Mouse (Mus musculus): ENCODE results near the gene Ric1. TPM values are rescaled to one million over a fixed set of nuclear protein-coding genes. Genes with fewer than 3 reads are reported as not detected.

The Ric1 gene
- polyA plus RNA-seq (2012; rRNA removed): 28.9 and 29.9 TPM in 2 replicates

DNA sequence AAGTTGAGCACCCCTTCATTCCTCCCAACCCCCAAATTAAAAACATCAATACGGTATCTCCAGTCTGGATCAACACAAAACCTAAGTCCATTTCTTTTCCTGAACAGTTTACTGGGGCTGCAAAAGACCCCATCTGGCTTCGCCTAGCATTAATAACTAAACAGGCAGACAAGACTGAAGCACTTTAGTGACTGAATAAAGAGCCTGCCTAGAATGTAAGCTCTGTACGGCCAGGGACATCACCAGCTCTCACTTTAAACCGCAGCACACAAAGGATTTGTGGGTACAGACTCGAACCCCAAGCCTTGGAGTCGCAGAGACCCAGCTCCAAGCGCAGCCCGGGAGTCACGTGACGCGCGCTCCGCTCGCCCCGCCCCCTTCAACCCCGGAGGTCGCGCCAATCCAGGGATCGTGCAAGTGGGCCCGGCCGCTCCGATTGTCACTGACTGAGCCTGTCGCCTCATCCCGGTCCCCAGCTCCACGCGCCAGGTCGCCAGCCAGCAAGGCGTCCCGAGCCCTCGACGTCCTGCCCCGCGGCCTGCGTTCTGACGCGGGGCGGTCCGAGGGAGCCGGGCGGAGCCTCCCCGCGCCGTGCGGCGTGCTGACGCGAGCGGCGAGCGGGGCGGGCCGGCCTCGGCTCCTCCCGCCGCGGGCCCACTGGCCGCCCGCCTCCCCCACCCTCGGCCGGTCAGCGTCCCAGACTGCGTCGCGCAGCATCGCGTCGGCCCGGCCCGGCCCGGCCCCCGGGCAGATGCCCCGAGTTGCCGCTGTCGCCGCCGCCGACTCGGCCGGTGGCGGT lies at the start of gene Ric1:
Ric1 (plus strand) TSS at position 646 of the 799 bp plus-strand sequence.
- TF ChIP-seq POLR2A (IDR thresholded peaks at IDR 0.05; ENCODE audit: extremely low read depth, insufficient read depth, low read length) (peak; percentile 87), CTCF (IDR thresholded peaks at IDR 0.05; ENCODE audit: extremely low read depth, insufficient read depth, low read length) (no peak)
- no peaks in the 10 kb centered on the region; the same call in 1 of the 2 replicates for H3K4me1 ChIP-seq (ENCODE audit: control insufficient read depth, insufficient read depth, low read length)
- H3K4me3 ChIP-seq (ENCODE audit: insufficient read depth, low read length): peak within 1 kb of the TSS; percentile 81
- peak within 1 kb of the TSS; percentile 98 for H3K27ac ChIP-seq (ENCODE audit: insufficient read depth, low read length)

DNA sequence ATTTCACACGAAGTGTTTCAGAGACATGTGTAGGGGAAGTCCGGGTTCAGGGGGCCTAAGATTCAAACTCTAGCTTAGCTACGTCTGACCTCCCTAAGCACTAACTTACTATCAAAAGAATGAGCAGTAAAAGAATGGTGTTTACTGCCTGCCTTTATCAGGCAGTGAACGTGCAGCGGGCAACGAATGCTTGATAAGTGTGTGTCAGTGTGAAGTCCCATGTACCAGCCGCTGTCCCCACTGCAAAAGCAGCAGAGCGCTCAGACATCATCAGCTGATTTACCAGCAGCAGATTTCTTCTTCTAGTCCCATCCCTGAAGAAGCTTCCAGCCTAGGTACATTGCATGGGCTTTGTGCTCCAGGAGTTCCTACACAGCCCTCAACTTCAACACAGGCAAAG lies 49.7 kb upstream of the Ric1 start:
- Histone ChIP-seq H3K4me3 (ENCODE audit: insufficient read depth, low read length) (no peak overlapping the region), H3K27ac (ENCODE audit: insufficient read depth, low read length) (no peak overlapping the region), H3K4me1 (ENCODE audit: control insufficient read depth, insufficient read depth, low read length) (peaks cover 2% of the 10 kb centered on the region)
- TF ChIP-seq CTCF (IDR thresholded peaks at IDR 0.05; ENCODE audit: extremely low read depth, insufficient read depth, low read length) (no peak), POLR2A (IDR thresholded peaks at IDR 0.05; ENCODE audit: extremely low read depth, insufficient read depth, low read length) (no peak)

DNA sequence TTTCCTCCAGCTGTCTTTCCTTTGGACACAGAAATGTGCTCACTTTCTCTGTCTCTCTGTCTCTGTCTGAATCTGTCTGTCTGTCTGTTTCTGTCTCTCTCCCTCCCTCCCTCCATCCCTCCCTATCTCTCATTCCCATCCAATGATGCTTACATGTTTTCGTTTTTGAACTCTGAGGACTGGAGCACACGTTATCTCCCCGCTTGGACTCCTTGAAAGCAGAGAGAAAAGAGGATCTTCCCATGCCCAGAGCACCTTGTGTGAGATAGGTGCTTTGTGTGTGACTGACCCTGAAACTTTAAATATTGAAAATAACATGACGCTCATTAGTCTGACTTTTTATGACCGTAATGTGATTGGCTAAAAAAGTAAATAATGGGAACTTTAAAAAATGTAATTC lies 49.1 kb upstream of the Ric1 start:
- H3K4me3 ChIP-seq (ENCODE audit: insufficient read depth, low read length): no peak overlapping the region

DNA sequence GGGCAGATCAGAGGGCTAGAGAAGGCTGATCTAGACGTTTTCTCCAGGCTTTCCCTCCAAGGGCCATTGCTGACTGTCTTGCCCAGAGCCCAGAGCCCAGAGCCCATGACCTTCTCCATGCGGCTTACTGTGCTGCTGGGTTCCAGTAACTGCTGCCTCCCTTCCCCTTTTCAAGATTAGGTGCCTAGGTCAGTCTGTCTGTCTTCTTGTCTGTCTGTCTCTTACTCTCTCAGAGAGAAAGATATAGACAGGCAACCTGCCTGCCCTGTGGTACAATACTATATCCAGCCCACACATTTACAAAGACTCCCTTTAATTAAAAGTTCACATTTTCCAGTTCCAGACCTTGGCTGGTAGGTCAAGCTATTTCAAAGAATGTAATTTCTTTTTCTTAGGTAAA lies 47.3 kb upstream of the Ric1 start:
- H3K4me3 ChIP-seq (ENCODE audit: insufficient read depth, low read length): no peak overlapping the region
- H3K27ac ChIP-seq (ENCODE audit: insufficient read depth, low read length): no peak overlapping the region
- TF ChIP-seq POLR2A (IDR thresholded peaks at IDR 0.05; ENCODE audit: extremely low read depth, insufficient read depth, low read length) (no peak), CTCF (IDR thresholded peaks at IDR 0.05; ENCODE audit: extremely low read depth, insufficient read depth, low read length) (no peak)
- peaks cover 2% of the 10 kb centered on the region for H3K4me1 ChIP-seq (ENCODE audit: control insufficient read depth, insufficient read depth, low read length)

More for the DNA sequence above, 49.1 kb upstream of the Ric1 start:
- Histone ChIP-seq H3K4me1 (ENCODE audit: control insufficient read depth, insufficient read depth, low read length) (peaks cover 2% of the 10 kb centered on the region), H3K27ac (ENCODE audit: insufficient read depth, low read length) (no peak overlapping the region)
- no peak for TF ChIP-seq CTCF (IDR thresholded peaks at IDR 0.05; ENCODE audit: extremely low read depth, insufficient read depth, low read length)
- TF ChIP-seq POLR2A (IDR thresholded peaks at IDR 0.05; ENCODE audit: extremely low read depth, insufficient read depth, low read length): no peak

DNA sequence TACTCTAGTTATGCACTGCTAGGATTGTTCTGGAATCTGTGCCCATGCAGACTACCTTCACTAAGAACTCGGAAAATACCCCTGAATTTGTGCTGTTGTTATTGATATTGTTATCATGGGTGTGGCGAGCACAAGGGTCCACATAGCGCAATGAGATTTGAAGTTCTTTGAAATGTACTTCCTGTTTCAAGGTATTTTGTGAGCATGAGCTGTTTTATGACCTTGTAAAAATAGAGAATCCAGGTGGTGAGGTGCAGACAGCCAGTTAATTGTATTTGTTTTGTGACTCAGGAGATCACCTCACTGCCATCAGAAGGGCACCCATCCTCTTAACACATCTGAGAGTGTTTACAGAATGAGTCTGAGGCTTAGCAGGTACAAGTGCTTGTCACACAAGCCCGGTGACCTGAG lies 46.9 kb upstream of the Ric1 start:
- Histone ChIP-seq H3K4me1 (ENCODE audit: control insufficient read depth, insufficient read depth, low read length) (peaks cover 2% of the 10 kb centered on the region), H3K4me3 (ENCODE audit: insufficient read depth, low read length) (no peak overlapping the region), H3K27ac (ENCODE audit: insufficient read depth, low read length) (no peak overlapping the region)
- TF ChIP-seq CTCF (IDR thresholded peaks at IDR 0.05; ENCODE audit: extremely low read depth, insufficient read depth, low read length) (no peak), POLR2A (IDR thresholded peaks at IDR 0.05; ENCODE audit: extremely low read depth, insufficient read depth, low read length) (no peak)

DNA sequence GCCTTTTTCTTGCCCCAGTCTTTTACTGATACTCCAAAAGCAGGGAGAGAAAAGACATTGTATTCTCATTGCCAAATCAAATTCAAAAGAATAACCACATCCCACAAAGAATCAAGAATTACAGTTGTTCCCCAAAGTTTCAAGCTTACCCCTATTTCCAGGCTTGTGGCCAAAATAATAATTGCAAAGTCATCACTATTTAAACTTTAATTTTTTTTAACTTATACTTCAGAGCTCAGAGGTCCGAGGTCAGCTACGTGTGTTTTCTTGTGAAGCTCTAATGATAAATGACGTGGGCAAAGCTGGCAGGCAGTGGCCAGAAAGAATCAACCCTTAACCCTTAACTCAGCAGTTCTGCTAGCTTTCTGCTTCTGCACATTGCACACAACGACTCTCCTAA lies 43.5 kb upstream of the Ric1 start:
- TF ChIP-seq POLR2A (IDR thresholded peaks at IDR 0.05; ENCODE audit: extremely low read depth, insufficient read depth, low read length) (no peak), CTCF (IDR thresholded peaks at IDR 0.05; ENCODE audit: extremely low read depth, insufficient read depth, low read length) (no peak)
- H3K4me1 ChIP-seq (ENCODE audit: control insufficient read depth, insufficient read depth, low read length): no peaks in the 10 kb centered on the region
- no peak overlapping the region for H3K4me3 ChIP-seq (ENCODE audit: insufficient read depth, low read length)
- H3K27ac ChIP-seq (ENCODE audit: insufficient read depth, low read length): no peak overlapping the region

DNA sequence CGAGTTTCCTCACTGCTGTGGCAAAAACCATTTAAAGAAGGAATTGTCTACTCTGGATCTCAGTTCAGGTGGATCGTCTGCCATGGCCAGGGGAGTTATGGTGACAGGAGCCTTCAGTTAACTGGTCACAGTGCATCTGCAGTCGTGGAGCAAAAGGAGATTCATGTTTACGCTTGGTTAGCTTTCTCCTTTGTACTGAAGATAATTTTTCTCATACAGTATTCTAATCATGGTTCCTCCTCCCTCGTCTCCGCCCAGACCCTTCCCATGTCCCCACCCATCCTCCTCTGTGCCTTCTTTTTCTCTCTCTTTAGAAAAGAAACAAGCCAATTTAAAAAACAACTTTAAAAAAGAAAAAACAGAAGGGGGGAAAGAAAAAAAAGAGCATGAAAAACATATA lies 40.5 kb upstream of the Ric1 start:
- Histone ChIP-seq H3K27ac (ENCODE audit: insufficient read depth, low read length) (no peak overlapping the region), H3K4me3 (ENCODE audit: insufficient read depth, low read length) (no peak overlapping the region), H3K4me1 (ENCODE audit: control insufficient read depth, insufficient read depth, low read length) (peaks cover 4% of the 10 kb centered on the region)
- no peak for TF ChIP-seq CTCF (IDR thresholded peaks at IDR 0.05; ENCODE audit: extremely low read depth, insufficient read depth, low read length)
- TF ChIP-seq POLR2A (IDR thresholded peaks at IDR 0.05; ENCODE audit: extremely low read depth, insufficient read depth, low read length): no peak

DNA sequence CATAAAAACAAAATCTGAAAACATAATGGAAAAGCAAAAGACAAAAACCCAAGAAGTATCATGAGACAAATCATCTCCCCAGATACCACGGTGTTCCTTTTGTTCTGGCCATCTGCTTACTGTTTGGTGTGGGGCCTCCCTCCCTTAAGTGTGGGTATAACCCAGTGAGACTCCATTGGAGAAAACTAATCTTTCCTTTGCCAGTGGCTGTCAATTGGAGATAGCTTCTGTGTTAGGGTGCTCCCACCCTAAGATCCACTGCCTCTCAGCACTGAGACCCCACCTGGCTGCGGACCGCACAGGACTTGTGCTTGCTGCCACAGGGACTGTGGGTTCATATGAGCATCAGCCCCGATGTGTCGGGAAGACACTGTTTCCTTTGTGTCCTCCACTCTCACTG lies 39.9 kb upstream of the Ric1 start:
- Histone ChIP-seq H3K27ac (ENCODE audit: insufficient read depth, low read length) (no peak overlapping the region), H3K4me1 (ENCODE audit: control insufficient read depth, insufficient read depth, low read length) (peaks cover 4% of the 10 kb centered on the region), H3K4me3 (ENCODE audit: insufficient read depth, low read length) (no peak overlapping the region)
- TF ChIP-seq CTCF (IDR thresholded peaks at IDR 0.05; ENCODE audit: extremely low read depth, insufficient read depth, low read length) (no peak), POLR2A (IDR thresholded peaks at IDR 0.05; ENCODE audit: extremely low read depth, insufficient read depth, low read length) (no peak)

DNA sequence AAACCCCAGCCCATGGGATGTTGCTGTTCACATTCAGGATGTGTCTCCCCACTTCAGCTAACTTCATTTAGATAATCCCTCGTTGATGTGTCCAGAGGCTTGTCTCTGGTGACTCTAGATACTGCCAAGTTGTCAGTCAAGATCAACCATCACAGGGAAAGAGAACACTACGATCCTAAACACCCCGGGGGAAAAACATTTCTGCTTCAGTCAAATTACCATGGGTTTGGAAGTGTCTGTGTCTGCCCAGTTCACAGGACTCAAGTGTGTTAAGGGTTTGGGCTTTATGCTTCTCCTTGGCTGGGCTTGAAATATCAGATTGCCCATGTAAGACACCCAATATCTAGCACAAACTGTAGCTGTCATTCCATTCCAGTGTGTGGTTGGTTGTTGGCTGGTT lies 39.4 kb upstream of the Ric1 start:
- Histone ChIP-seq H3K4me1 (ENCODE audit: control insufficient read depth, insufficient read depth, low read length) (peaks cover 4% of the 10 kb centered on the region), H3K4me3 (ENCODE audit: insufficient read depth, low read length) (no peak overlapping the region), H3K27ac (ENCODE audit: insufficient read depth, low read length) (no peak overlapping the region)
- TF ChIP-seq POLR2A (IDR thresholded peaks at IDR 0.05; ENCODE audit: extremely low read depth, insufficient read depth, low read length) (no peak), CTCF (IDR thresholded peaks at IDR 0.05; ENCODE audit: extremely low read depth, insufficient read depth, low read length) (no peak)

DNA sequence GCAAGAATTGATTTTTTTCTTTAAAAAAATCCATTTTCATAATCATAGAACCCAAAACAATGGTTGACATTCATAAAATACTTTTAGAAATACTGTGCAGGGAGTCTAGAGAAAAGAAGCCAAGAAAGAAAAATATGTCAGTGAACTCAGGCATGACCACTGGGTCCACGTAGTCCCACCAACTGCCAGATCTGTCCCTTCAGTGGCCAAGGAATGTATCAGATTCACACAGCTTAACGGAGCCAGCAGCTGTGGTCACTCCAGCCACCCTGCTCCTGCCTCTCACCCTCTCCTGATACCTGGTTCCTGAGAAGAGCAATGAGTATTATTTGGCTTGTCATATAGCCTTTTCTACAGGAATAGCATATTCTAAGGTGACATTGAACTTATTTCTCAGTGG lies 38.7 kb upstream of the Ric1 start:
- no peak overlapping the region for H3K4me3 ChIP-seq (ENCODE audit: insufficient read depth, low read length)
- H3K4me1 ChIP-seq (ENCODE audit: control insufficient read depth, insufficient read depth, low read length): peaks cover 4% of the 10 kb centered on the region
- no peak overlapping the region for H3K27ac ChIP-seq (ENCODE audit: insufficient read depth, low read length)
- TF ChIP-seq CTCF (IDR thresholded peaks at IDR 0.05; ENCODE audit: extremely low read depth, insufficient read depth, low read length) (no peak), POLR2A (IDR thresholded peaks at IDR 0.05; ENCODE audit: extremely low read depth, insufficient read depth, low read length) (no peak)
